Mouse (Mus musculus) left cerebral cortex, postnatal 10 days (tissue): Measurements from ENCODE around the gene BC035947. TPM values are rescaled to one million over a fixed set of nuclear protein-coding genes. Genes with fewer than 3 reads are reported as not detected.

Experiments used
- total RNA-seq, 2 experiments: library from RNA; stranded (reverse); gene quantifications; 2 replicates each; pipeline ENCODE4 v1.2.3; 2021

Gene BC035947
- total RNA-seq, 2 experiments from 2014 or later: 0.11 to 0.28 TPM

Other genes starting within 250 kb of the BC035947 start
- 1 to 10 TPM; 1.9 to 2.3 TPM for gene Sgpp2, start 201.8 kb downstream of the BC035947 start, total RNA-seq
- 10 to 100 TPM; 74.2 to 74.8 TPM for gene Farsb, start 23.3 kb downstream of the BC035947 start, total RNA-seq
- gene Mogat1, start 1.2 kb downstream of the BC035947 start, total RNA-seq: not detected
- gene Acsl3, start 145.7 kb upstream of the BC035947 start, total RNA-seq: 100 to 1,000 TPM; 113 to 125 TPM
- 10 to 100 TPM; 11.4 to 13.0 TPM for gene Utp14b, start 145.9 kb upstream of the BC035947 start, total RNA-seq